Mouse (Mus musculus) spleen, postnatal 36 days (tissue): Measurements from ENCODE around the gene Gid4.
A peak's percentile ranks its signal among the peaks of the same experiment; 100 is the strongest.
"Not testable (repeated sequence)": the region's sequence is repeated elsewhere in the genome, so short reads cannot be mapped to it uniquely, and the experiment has no call there.

Experiments
- DNase-seq, 2 experiments: peaks; one replicate each; pipeline ENCODE4 v3.0.0; 2022; ENCODE audit warnings: low spot score in 2 of 2, mixed read lengths in 1 of 2

The Gid4 gene

GRCm38 (mm10) chr11:60427628-60428027, 10.7 kb downstream of the Gid4 start:
- DNase-seq, result no peak

DNA sequence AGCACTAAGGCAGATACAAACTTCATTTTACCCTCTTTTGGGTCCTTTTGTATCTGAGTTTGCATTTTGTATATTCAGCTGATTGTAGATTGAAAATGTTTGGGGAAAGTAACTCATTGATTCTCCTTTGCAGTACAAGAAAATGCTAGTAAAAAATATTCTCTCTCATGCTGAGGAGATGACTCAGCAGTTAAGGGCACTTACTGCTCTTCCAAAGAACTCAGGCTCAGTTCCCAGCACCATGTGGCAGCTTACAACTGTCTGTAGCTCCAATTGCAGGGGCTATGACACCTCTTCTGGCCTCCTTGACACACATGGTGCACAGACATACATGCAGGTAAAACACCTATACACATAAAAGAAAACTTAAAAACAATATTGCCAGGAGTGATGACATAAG, 16.6 kb downstream of the Gid4 start:
- no peak for DNase-seq

- no peak for DNase-seq
These were observed 18.2 kb downstream of the Gid4 start for GRCm38 (mm10) chr11:60435133-60435532.

DNA sequence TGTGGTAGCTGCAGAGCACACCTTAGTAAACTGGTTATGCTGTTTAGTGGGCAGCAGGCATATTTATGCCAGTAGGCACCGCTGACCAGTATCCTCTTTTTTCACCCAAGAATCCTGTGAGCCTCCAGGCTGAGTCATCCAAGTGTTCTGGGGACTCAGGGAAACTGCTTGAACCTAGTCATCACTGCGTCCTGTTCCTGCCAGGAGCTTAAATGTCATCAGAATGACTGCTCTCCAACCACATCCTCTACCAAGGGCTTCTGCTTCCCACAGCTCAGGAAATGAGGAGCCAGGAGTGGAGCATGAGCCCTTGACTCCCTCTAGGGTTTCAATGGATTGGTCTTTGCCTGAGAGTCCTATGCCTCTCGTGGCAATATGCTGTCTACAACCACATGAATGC, 19.7 kb downstream of the Gid4 start:
- no peak for DNase-seq

DNA sequence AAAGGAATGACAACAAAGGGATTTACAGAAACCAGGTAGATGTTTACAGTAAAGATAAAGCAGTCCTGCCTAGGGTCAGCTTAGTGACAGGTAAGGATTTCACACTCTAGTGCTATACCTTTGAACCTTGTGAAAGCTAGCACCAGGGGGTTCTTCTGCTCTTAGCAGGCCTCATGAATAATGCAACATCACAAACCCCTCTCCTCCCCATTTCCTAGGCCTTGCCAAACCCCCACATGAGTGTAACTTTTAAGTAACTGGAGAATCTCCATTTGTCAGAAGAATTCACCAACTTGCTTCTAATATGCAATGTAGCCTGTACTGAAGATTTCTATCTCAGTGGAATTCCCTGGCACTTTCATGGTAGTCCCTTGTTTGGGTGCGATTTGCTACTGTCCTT, 22.7 kb downstream of the Gid4 start:
- not testable (repeated sequence) for DNase-seq

DNA sequence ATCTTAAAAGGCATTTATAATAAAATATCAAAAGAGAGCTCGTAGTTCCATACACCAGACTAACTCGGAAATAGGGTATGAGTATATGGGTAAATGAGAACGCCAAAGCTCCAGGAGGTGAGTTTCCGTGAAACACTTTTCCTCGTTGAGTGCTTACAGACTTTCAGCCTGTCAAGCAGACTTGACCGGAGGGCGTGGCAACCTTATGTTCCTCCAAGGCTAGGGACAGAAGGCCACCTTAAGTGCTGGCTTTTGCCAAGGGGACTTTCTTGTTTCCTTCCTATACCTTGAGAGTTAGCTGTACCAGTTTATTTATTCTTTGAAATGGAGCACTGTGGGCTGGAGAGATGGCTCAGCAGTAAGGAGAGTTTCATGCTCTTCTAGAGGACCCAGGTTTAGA, 23.2 kb downstream of the Gid4 start:
- no peak for DNase-seq

GRCm38 (mm10) chr11:60442896-60443295, 26.0 kb downstream of the Gid4 start:
- no peak for DNase-seq

GRCm38 (mm10) chr11:60444007-60444406, 27.1 kb downstream of the Gid4 start:
- no peak for DNase-seq

GRCm38 (mm10) chr11:60454080-60454744, 37.3 kb downstream of the Gid4 start, which contains the start of gene Drg2:
TSS of gene Drg2 (plus strand) at chr11:60454591.
- DNase-seq, result peak; percentile 80 to 85

GRCm38 (mm10) chr11:60454745-60455087, 37.8 kb downstream of the Gid4 start:
- no peak for DNase-seq

DNA sequence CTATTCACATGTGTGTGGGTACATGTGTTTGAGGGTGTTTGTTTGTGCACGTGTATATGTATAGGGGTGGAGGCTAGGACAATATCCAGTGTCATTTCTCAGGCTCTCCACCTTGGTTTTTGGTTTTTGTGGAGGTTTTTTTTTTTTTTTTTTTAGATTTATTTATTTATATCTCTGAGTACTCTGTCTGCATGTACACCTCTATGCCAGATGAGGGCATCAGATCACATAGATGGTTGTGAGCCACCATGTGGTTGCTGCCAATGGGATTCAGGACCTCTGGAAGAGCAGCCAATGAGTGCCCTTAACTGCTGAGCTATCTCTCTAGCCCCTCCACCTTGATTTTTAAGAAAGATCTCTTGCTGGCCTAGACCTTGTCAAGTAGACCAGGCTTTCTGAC, 41.0 kb downstream of the Gid4 start:
- no peak for DNase-seq

GRCm38 (mm10) chr11:60465943-60466380, 49.0 kb downstream of the Gid4 start:
- peak in 1 of 2 experiments; percentile 24 for DNase-seq

- no peak for DNase-seq
These were observed 52.1 kb downstream of the Gid4 start, which contains the start of gene Myo15 for GRCm38 (mm10) chr11:60469039-60469438. TSS of gene Myo15 (plus strand) at chr11:60469339.

DNA sequence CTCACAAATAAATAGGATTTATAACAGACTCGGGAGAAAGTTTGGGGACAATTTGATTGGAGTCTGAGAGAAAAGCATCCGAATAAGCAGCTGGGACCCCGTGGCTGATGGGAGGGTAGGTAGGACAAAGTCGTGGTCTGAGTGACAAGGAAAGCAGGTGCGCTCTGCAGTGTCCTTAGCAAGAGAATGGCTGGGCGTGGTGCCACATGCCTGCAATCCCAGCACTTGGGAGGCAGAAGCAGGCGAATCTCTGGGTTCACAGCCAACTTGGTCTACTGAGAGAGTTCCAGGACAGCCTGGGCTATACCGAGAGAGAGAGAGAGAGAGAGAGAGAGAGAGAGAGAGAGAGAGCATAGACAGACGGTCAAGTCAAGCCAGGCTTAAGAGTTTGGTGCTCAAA, 53.8 kb downstream of the Gid4 start:
- no peak for DNase-seq

DNA sequence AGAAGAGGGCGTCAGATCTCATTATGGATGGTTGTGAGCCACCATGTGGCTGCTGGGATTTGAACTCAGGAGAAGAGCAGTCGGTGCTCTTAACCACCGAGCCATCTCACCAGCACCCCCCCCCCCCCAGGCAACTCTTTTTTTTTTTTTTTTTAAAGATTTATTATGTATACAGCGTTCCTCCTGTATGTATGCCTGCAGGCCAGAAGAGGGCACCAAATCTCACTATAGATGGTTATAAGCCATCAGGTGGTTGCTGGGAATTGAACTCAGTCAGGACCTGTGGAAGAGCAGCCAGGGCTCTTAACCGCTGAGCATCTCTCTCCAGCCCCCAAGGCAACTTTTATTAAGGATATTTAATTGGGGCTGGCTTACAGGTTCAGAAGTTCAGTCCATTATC, 57.6 kb downstream of the Gid4 start:
- no peak for DNase-seq

GRCm38 (mm10) chr11:60475668-60476362, 58.9 kb downstream of the Gid4 start:
- no peak for DNase-seq

GRCm38 (mm10) chr11:60478121-60478520, 61.2 kb downstream of the Gid4 start:
- DNase-seq, result no peak

DNA sequence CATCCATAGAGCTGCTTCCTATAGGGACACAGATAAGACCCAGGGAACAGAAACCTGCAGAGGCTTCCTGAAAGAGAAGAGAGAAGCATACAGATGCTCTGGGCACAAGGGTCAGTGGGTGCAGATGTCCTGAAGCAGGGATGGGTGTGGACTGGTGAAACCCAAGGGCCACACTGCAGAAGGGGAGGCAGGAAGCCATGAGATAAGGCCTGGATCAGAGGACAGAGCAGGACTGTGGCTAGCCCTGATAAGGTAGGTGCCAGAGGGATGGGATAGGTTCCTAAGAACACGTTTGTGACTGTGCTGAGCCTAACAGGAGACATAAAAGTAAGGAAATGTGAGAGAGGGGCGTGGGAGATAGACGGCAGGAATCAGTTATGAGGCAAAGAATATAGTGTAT, 69.3 kb downstream of the Gid4 start:
- DNase-seq, result peak; percentile 48 to 72

GRCm38 (mm10) chr11:60492726-60493125, 75.8 kb downstream of the Gid4 start:
- DNase-seq, result no peak

DNA sequence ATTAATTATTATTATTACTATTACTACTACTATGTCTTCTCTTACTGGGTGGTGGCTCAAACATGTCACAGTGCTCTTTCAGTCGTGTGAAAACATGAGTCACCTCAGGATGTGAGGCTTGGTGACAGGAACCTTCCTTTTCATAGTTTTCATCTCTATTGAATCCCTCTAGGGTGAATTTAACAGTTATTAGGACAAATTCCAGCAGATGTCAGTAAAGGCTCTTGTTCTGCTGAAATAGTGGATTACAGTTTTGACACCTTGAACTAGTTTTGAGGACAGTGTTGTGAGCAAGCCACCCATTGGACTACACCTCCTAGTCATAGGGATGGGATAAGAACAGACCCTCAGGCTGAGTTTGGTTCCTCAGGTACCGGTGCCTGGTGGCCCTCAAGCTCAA, 78.7 kb downstream of the Gid4 start:
- DNase-seq, result no peak
